Mouse (Mus musculus) cerebellum, adult 2 months (tissue): ENCODE measurements around the gene Plb1. TPM values are rescaled to one million over a fixed set of nuclear protein-coding genes. Genes with fewer than 3 reads are reported as not detected.

Experiments
- DNase-seq, 2 experiments: peaks; one replicate each; pipeline ENCODE4 v3.0.0; 2021
- H3K27ac ChIP-seq: fragments of 200-500 bp; 2 replicates; pipeline ENCODE4 v1.5.1; 2012; ENCODE audit warnings: low read length, control low read depth, inconsistent platforms; ENCODE audit not compliant: insufficient read depth
- H3K27me3 ChIP-seq: fragments of 200-500 bp; 2 replicates; pipeline ENCODE4 v1.6.1; 2012; ENCODE audit warnings: inconsistent platforms, mild to moderate bottlenecking, low read length, moderate library complexity; ENCODE audit not compliant: control insufficient read depth, insufficient read depth
- H3K4me1 ChIP-seq: fragments of 200-500 bp; 2 replicates; pipeline ENCODE4 v1.6.1; 2011; ENCODE audit warnings: low read length; ENCODE audit not compliant: control insufficient read depth, insufficient read depth
- H3K4me3 ChIP-seq: fragments of 200-500 bp; replicated peaks from 2 replicates; pipeline ENCODE3; 2011; ENCODE audit warnings: mild to moderate bottlenecking, low read depth, low read length, control low read depth; ENCODE audit not compliant: insufficient read depth
- CTCF ChIP-seq: fragments of 200-500 bp; IDR thresholded peaks from 2 replicates; pipeline ENCODE4 v1.5.1; 2011; ENCODE audit warnings: low read depth, mild to moderate bottlenecking, control low read depth, low read length, moderate library complexity, borderline replicate concordance; ENCODE audit not compliant: insufficient read depth
- POLR2A ChIP-seq: fragments of 200-500 bp; IDR thresholded peaks from 2 replicates; pipeline ENCODE4 v1.6.1; 2011; ENCODE audit warnings: low read length, control low read depth, borderline replicate concordance; ENCODE audit not compliant: insufficient read depth
- WGBS: fragments of 180-500 bp; shearing (Covaris S2); methylation state at CpG from one replicate; pipeline ENCODE4 v1.1.7; 2018; 5-methylcytosine and 5-hydroxymethylcytosine counted together
- polyA plus RNA-seq: library from polyadenylated mRNA; depleted of rRNA; stranded (reverse); fragments of >200 nt; gene quantifications from 2 replicates; pipeline ENCODE4 v1.2.3, GENCODE M21; 2012

Gene Plb1
- polyA plus RNA-seq, 1 experiment, result 0.52 TPM

- DNase-seq, result peak; percentile 76 to 81
- Histone ChIP-seq H3K27me3 (no peaks in the 10 kb centered on the region), H3K4me1 (no peaks in the 10 kb centered on the region; the same call in 1 of the 2 replicates), H3K4me3 (no peak overlapping the region), H3K27ac (no peak overlapping the region)
- 14% methylated on average over 4 of the region's 4 CpGs for WGBS
- TF ChIP-seq CTCF, result peak; percentile 82
- TF ChIP-seq POLR2A, result no peak
These were observed 34.8 kb upstream of the Plb1 start for GRCm38 (mm10) chr5:32197698-32198097.

- TF ChIP-seq POLR2A (no peak), CTCF (no peak)
- WGBS, result 85% methylated on average over 3 of the region's 3 CpGs
- Histone ChIP-seq H3K27ac (no peak overlapping the region), H3K4me3 (no peak overlapping the region), H3K27me3 (no peaks in the 10 kb centered on the region), H3K4me1 (no peaks in the 10 kb centered on the region; the same call in 1 of the 2 replicates)
- DNase-seq, result no peak
These were observed 33.4 kb upstream of the Plb1 start for GRCm38 (mm10) chr5:32199136-32199535.

GRCm38 (mm10) chr5:32199594-32199993, 32.9 kb upstream of the Plb1 start:
- no peak overlapping the region for H3K27ac ChIP-seq
- TF ChIP-seq CTCF (no peak), POLR2A (no peak)
- no peaks in the 10 kb centered on the region; the same call in 1 of the 2 replicates for H3K4me1 ChIP-seq
- H3K4me3 ChIP-seq, result no peak overlapping the region
- no peak for DNase-seq
- 97% methylated on average over 3 of the region's 3 CpGs for WGBS
- no peaks in the 10 kb centered on the region for H3K27me3 ChIP-seq

GRCm38 (mm10) chr5:32204653-32205052, 27.9 kb upstream of the Plb1 start:
- H3K27me3 ChIP-seq, result no peaks in the 10 kb centered on the region
- 80% methylated on average over 4 of the region's 4 CpGs for WGBS
- TF ChIP-seq CTCF (peak; percentile 47), POLR2A (no peak)
- no peak overlapping the region for H3K4me3 ChIP-seq
- DNase-seq, result no peak
- H3K27ac ChIP-seq, result no peak overlapping the region
- no peaks in the 10 kb centered on the region for H3K4me1 ChIP-seq

GRCm38 (mm10) chr5:32206726-32207125, 25.8 kb upstream of the Plb1 start:
- no peak for DNase-seq
- Histone ChIP-seq H3K4me1 (no peaks in the 10 kb centered on the region), H3K27me3 (no peaks in the 10 kb centered on the region), H3K4me3 (no peak overlapping the region), H3K27ac (no peak overlapping the region)
- no peak for TF ChIP-seq CTCF
- TF ChIP-seq POLR2A, result no peak
- WGBS, result 71% methylated on average over 2 of the region's 2 CpGs

GRCm38 (mm10) chr5:32208460-32208859, 24.0 kb upstream of the Plb1 start:
- DNase-seq, result no peak
- TF ChIP-seq POLR2A, result no peak
- TF ChIP-seq CTCF, result no peak
- H3K4me1 ChIP-seq, result no peaks in the 10 kb centered on the region
- no peak overlapping the region for H3K4me3 ChIP-seq
- WGBS, result 70% methylated on average over 8 of the region's 8 CpGs
- no peaks in the 10 kb centered on the region; the same call in 1 of the 2 replicates for H3K27me3 ChIP-seq
- no peak overlapping the region for H3K27ac ChIP-seq

GRCm38 (mm10) chr5:32211011-32211410, 21.5 kb upstream of the Plb1 start:
- Histone ChIP-seq H3K27me3 (no peaks in the 10 kb centered on the region; the same call in 1 of the 2 replicates), H3K4me3 (no peak overlapping the region)
- 69% methylated on average over 2 of the region's 2 CpGs for WGBS

GRCm38 (mm10) chr5:32213746-32214145, 18.8 kb upstream of the Plb1 start:
- H3K4me3 ChIP-seq, result no peak overlapping the region
- no peak for TF ChIP-seq POLR2A
- TF ChIP-seq CTCF, result no peak
- no peak overlapping the region for H3K27ac ChIP-seq
- H3K27me3 ChIP-seq, result no peaks in the 10 kb centered on the region; the same call in 1 of the 2 replicates
- no peaks in the 10 kb centered on the region for H3K4me1 ChIP-seq
- DNase-seq, result no peak
- 46% methylated on average over 4 of the region's 4 CpGs for WGBS

More at GRCm38 (mm10) chr5:32211011-32211410, 21.5 kb upstream of the Plb1 start:
- TF ChIP-seq CTCF (no peak), POLR2A (no peak)
- no peak for DNase-seq
- Histone ChIP-seq H3K4me1 (no peaks in the 10 kb centered on the region), H3K27ac (no peak overlapping the region)

GRCm38 (mm10) chr5:32215510-32215909, 17.0 kb upstream of the Plb1 start:
- Histone ChIP-seq H3K27ac (no peak overlapping the region), H3K4me3 (no peak overlapping the region), H3K4me1 (no peaks in the 10 kb centered on the region), H3K27me3 (no peaks in the 10 kb centered on the region; the same call in 1 of the 2 replicates)
- TF ChIP-seq CTCF (peak; percentile 43; the same call in 1 of the 2 replicates), POLR2A (no peak)
- WGBS, result 77% methylated on average over 10 of the region's 10 CpGs
- peak in 1 of 2 experiments; percentile 29 for DNase-seq
